Mouse (Mus musculus): Measurements from ENCODE around the gene Adamts16.

Adamts16 gene

DNA sequence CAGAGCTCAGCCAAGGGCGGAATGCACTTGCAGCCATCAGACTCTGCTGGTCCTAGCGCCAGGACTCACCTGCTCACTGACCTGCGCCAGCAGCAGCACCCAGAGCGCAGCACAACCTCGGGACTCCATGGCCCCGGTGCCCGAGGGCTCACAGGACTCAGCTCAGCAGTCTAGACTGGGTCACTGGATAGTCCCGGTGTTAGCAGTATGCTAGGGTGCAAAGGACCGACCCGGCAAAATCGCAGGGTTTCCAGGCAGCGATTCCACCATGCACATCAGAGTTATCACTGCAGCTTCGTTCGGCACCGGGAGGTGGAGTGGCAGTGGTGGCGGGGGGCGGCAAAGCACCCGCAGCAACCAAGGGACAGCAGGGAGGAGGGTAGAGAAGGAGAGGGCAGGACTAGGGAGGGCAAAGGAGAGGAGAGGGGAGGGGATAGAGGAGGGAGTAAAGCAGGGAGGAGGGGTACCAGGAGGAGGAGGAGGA, at the start of gene Adamts16:
TSS of gene Adamts16 (minus strand) at position 391 of the 484 bp plus-strand sequence.
- WGBS = under 1% methylated on average over 17 of the region's 18 CpGs

GRCm38 (mm10) chr13:70887136-70887535, 45.5 kb upstream of the Adamts16 start:
- WGBS = 88% methylated on average over 1 of the region's 1 CpGs

DNA sequence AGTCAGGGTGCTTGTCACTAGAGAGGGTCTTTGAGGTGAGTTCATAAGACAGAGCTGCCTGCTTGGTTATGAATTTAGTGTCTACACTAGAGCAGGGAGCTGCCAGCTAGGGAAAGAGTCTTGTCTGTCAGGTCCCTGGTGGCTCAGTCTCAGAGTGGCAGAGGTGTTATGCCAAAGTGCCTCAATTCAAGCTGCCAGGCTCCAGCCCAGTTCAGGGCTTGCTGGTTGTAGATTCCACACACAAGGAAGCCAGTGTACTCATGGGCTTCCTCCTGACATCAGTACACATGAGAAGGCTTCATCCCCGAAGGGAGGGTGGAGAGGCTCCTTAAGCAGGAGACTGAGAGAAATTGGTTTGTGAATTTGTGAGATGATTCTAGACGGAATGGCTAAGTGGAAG, 43.4 kb upstream of the Adamts16 start:
- WGBS = 74% methylated on average over 2 of the region's 2 CpGs

DNA sequence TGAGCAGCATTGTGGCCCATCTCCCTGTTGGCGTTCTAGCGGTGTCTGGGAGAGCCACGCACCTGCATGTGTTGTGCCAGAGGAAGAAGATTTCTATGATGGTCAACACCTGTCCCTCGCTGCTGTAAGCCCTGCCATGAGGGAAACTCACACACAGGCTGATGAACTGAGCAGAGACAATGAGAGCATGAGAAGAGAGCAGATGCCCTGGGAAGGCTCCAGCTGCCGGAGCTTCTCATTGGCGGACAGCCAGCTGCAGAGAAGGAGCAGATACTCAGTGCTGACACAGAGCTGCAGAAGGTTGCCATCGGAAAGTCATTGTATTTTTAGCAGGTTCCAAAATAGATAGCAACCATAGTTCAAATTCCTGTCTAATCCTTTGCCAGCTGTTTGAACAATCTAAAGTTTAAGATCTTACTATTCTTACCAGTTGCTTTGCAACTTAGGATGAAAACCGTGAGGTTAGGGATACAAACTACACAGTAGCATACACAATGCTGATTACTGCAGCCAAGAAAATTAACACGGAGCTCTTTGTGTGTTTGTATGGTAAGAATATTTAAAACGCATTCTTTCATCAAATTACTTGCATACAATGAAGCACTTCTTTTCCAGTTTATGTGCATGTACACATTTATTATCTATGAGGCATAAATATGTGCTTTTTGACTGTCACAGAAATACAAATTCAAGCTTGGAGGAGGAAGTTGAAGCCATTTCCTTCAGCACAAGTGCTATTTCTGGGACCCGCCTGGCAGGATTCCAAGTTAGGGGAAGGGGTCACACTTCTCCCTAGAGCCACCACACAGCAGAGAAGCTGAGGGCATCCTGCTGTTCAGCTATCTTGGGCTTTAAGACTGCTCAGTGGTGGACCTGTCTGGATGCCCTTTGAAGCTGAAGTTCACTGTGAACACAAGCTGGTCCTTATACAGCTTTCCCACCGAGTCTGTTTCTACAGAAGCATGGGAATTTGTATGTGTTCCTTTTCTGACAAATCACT, 42.6 kb upstream of the Adamts16 start:
- WGBS = 19% methylated on average over 12 of the region's 12 CpGs

- WGBS = 89% methylated on average over 2 of the region's 2 CpGs
Measured at GRCm38 (mm10) chr13:70879971-70880370, 38.4 kb upstream of the Adamts16 start.

DNA sequence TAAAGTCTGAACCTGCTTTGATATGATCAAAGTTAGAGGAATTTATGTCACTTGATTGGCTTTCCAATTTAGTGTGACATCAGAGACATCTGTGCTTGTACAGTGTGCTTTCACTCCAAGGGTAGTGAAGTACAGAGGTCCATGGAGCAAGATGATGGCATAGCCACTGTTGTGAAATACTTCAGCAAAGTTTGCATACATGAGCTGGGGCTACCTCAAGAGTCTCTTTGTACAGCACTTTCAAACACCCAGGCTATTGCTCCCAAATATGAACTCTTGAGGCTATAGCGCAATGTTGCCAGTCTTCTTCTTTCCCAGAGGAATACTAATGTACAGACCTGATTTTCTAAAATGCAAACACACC, 35.9 kb upstream of the Adamts16 start:
- 100% methylated on average over 1 of the region's 1 CpGs for WGBS

GRCm38 (mm10) chr13:70876648-70877549, 35.3 kb upstream of the Adamts16 start:
- WGBS = 72% methylated on average over 10 of the region's 10 CpGs

DNA sequence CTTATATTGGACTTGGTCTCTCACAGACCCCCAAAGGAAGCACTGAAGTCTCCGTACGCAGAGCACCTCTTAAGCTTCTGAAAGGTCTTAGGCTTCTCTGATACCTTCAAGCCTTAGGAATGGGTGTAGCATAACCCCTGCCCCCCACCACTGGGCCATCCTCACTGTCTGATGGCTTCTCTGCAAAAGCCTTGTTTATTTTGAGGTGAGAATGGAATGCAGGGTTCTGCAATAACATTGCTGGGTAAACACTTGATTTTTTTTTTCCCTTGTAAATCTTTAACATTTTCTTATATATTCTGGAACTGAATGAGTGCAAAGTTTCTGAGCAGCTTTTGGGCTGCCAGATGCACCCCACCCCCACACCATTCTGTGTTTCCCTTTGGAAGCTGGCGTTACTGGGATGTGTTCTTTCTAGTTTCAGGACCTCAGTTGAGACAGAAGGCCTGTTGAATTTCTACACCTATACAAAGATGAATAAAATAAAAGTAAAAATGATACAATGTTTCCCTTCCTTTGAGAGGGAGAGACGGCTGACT, 33.9 kb upstream of the Adamts16 start:
- 81% methylated on average over 4 of the region's 4 CpGs for WGBS

DNA sequence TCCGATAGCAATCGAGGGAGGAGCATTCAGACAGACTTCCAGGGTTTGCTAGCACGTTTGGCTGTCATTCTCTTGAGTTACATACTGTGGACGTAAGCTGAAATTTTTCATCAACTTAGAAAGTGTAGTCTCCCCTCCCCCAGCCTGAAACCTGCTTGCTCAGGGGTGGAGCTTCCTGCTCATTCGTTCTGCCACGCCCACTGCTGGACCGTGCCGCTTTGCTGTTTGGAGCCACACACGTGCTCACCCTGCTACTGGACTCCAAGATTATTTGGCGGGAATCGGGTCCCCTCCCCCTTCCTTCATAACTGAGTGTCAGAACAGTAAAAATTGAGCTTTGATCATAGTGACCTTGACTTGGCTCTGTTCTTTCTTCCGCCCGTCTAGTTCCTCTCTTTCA, 32.2 kb upstream of the Adamts16 start:
- WGBS = 74% methylated on average over 13 of the region's 13 CpGs

- WGBS = 60% methylated on average over 3 of the region's 3 CpGs
Measured at GRCm38 (mm10) chr13:70871049-70871448, 29.4 kb upstream of the Adamts16 start.

GRCm38 (mm10) chr13:70866971-70867625, 25.5 kb upstream of the Adamts16 start:
- WGBS = 97% methylated on average over 11 of the region's 11 CpGs

- 69% methylated on average over 5 of the region's 5 CpGs for WGBS
Measured at GRCm38 (mm10) chr13:70865867-70866266, 24.3 kb upstream of the Adamts16 start.

- 49% methylated on average over 8 of the region's 8 CpGs for WGBS
Measured at GRCm38 (mm10) chr13:70862162-70862908, 20.7 kb upstream of the Adamts16 start.

DNA sequence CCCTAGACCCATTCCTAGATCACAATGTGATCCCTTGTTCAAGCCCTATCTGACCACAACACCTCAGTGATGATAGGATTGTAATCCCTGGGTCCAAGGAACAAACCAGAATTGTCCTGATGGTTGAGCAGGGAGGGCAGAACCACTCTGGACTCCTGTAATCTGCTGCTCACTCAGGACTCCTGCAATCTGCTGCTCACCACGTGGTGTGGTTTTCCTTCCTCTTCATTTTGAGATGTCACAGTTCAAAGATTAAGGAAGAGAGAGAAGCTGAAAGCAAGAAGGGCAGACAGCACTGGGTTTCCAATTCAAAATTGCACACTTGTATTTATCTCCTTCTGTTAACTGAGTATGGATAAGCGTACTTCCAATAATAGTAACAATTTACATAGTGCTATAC, 5.3 kb upstream of the Adamts16 start:
- WGBS = 80% methylated on average over 2 of the region's 2 CpGs

DNA sequence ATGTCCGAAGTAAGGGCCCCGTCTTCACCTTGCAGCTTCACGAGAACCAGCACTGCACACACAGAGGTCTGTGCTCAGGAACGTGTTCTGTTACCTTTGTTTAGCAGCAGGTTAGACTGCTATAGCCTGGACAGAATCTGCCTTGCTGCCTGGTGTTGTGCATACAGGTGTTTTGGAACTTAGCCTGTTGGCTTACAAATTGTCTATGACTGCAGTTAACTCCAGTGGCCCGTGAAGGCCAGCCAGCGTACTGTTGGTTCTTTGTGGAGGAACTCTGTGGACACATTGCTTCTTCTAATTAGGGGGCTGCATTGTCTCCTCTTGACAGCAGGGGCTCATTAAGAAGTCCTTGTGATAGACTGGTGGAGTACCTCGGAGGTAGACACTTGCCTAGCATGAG, 3.9 kb upstream of the Adamts16 start:
- WGBS = 85% methylated on average over 7 of the region's 7 CpGs

DNA sequence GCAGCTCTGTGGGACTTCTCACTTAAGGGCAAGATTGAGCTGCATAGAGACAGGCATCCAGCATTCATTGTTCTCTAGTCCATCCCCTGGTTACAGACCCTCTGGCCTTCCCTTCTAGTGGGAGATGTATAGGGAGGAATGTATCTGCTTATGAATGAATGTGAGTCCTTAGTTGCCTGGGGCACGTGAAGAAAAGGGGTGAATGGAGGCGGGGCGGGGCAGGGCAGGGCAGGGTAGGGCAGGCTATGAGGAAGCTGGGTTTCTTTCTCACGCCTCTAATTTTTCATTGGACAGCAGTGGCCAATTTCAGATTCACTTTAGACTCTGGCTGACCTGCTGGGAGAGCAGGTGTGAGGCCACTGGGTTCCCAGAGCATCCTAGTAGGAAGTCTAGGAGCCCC, 515 bp upstream of the Adamts16 start:
- 68% methylated on average over 4 of the region's 4 CpGs for WGBS

- 9% methylated on average over 6 of the region's 6 CpGs for WGBS
Measured at GRCm38 (mm10) chr13:70840161-70840560, 1.4 kb downstream of the Adamts16 start.

GRCm38 (mm10) chr13:70837571-70837970, 4.0 kb downstream of the Adamts16 start:
- whole genome bisulfite sequencing = 75% methylated on average over 5 of the region's 5 CpGs

GRCm38 (mm10) chr13:70836246-70836645, 5.4 kb downstream of the Adamts16 start:
- WGBS = 73% methylated on average over 7 of the region's 7 CpGs

GRCm38 (mm10) chr13:70832593-70833138, 8.9 kb downstream of the Adamts16 start:
- 89% methylated on average over 6 of the region's 6 CpGs for WGBS

All from cerebral cortex, adult 2 months (tissue).